In genomic region chr6:81765831-81766230, GRCm38 (mm10) we compare ENCODE assay signal across 20 mouse cellular contexts.
DNase-seq lines count a peak whose midpoint lies in the region; ATAC-seq and TF ChIP-seq lines count a peak whose summit lies in the region.
"Had no signal": no experiment of that assay in that cellular context is flagged by ENCODE, and none has a peak within 500 bp of the region (broad histone marks: within the 10 kb centered on the region; RNA-seq: fewer than 3 reads in every experiment).

No protein-coding gene starts in this region.

- WGBS in cerebellum, adult 2 months, result 15% methylated on average over 7 of the region's 7 CpGs
- WGBS in forebrain, postnatal 0 days, result 42% methylated on average over 7 of the region's 7 CpGs
- WGBS in forebrain, embryonic 15.5 days, result 64% methylated on average over 7 of the region's 7 CpGs
- 50% methylated on average over 7 of the region's 7 CpGs for WGBS in hindbrain, postnatal 0 days
- 92% methylated on average over 7 of the region's 7 CpGs for whole genome bisulfite sequencing in hindbrain, embryonic 12.5 days
- 73% methylated on average over 7 of the region's 7 CpGs for WGBS in midbrain, postnatal 0 days
- 87% methylated on average over 7 of the region's 7 CpGs for WGBS in midbrain, embryonic 14.5 days

- ATAC-seq in cerebellum, adult (ENCODE audit: insufficient number of reproducible peaks, low FRiP score, low TSS enrichment), result no peak
- 0 out of 2 replicates have a peak, but pooled peaks have one; percentile 6 for ATAC-seq in forebrain, postnatal 0 days
- no peak for ATAC-seq in forebrain, embryonic 15.5 days (replicated peaks)
- ATAC-seq in hindbrain, postnatal 0 days, result no peak
- ATAC-seq in hindbrain, embryonic 12.5 days (ENCODE audit: low FRiP score), result no peak
- ATAC-seq in midbrain, postnatal 0 days (ENCODE audit: low FRiP score), result no peak
- ATAC-seq in midbrain, embryonic 14.5 days (ENCODE audit: low FRiP score, low TSS enrichment), result no peak
- ATAC-seq: forebrain, embryonic 13.5 days had no signal

- H3K36me3 ChIP-seq in forebrain, postnatal 0 days (ENCODE audit: insufficient read depth), result no peaks in the 10 kb centered on the region
- no peaks in the 10 kb centered on the region for H3K36me3 ChIP-seq in forebrain, embryonic 15.5 days
- no peaks in the 10 kb centered on the region for H3K36me3 ChIP-seq in hindbrain, postnatal 0 days (ENCODE audit: insufficient read depth, low read length)
- H3K36me3 ChIP-seq in hindbrain, embryonic 12.5 days, result no peaks in the 10 kb centered on the region
- no peaks in the 10 kb centered on the region for H3K36me3 ChIP-seq in midbrain, postnatal 0 days (ENCODE audit: insufficient read depth, low read length)
- no peaks in the 10 kb centered on the region for H3K36me3 ChIP-seq in midbrain, embryonic 14.5 days (ENCODE audit: control insufficient read depth, insufficient read depth, low read length)
- H3K36me3 ChIP-seq: heart, embryonic 10.5 days; limb, embryonic 13.5 days; liver, embryonic 13.5 days; lung, embryonic 15.5 days had no signal

- no peak for TF ChIP-seq CTCF in cerebellum, adult 2 months (IDR thresholded peaks at IDR 0.05; ENCODE audit: borderline replicate concordance, insufficient read depth, low read depth, low read length)
- TF ChIP-seq CTCF in forebrain, postnatal 0 days (IDR thresholded peaks at IDR 0.05; ENCODE audit: low read depth), result no peak
- no peak for TF ChIP-seq CTCF in hindbrain, postnatal 0 days (IDR thresholded peaks at IDR 0.05; ENCODE audit: low read depth)
- TF ChIP-seq CTCF in midbrain, postnatal 0 days (IDR thresholded peaks at IDR 0.05), result no peak

- no peak for TF ChIP-seq POLR2A in cerebellum, adult 2 months (IDR thresholded peaks at IDR 0.05; ENCODE audit: borderline replicate concordance, insufficient read depth, low read length)

- no peak overlapping the region for H3K9ac ChIP-seq in forebrain, postnatal 0 days
- H3K9ac ChIP-seq in forebrain, embryonic 15.5 days (replicated peaks), result no peak overlapping the region
- H3K9ac ChIP-seq in hindbrain, postnatal 0 days (replicated peaks; ENCODE audit: low read length), result no peak overlapping the region
- no peak overlapping the region for H3K9ac ChIP-seq in hindbrain, embryonic 12.5 days
- H3K9ac ChIP-seq in midbrain, postnatal 0 days (replicated peaks; ENCODE audit: low read length, poor library complexity, severe bottlenecking), result no peak overlapping the region
- no peak overlapping the region for H3K9ac ChIP-seq in midbrain, embryonic 14.5 days (replicated peaks; ENCODE audit: low read length)
- H3K9ac ChIP-seq: forebrain, embryonic 13.5 days; limb, embryonic 13.5 days; liver, embryonic 13.5 days; lung, embryonic 15.5 days had no signal

- H3K4me3 ChIP-seq in cerebellum, adult 2 months (replicated peaks; ENCODE audit: insufficient read depth, low read depth, low read length), result no peak overlapping the region
- H3K4me3 ChIP-seq in forebrain, postnatal 0 days (ENCODE audit: low read depth, low read length), result no peak overlapping the region
- no peak overlapping the region for H3K4me3 ChIP-seq in forebrain, embryonic 15.5 days
- H3K4me3 ChIP-seq in hindbrain, postnatal 0 days (ENCODE audit: low read length), result no peak overlapping the region
- no peak overlapping the region for H3K4me3 ChIP-seq in hindbrain, embryonic 12.5 days
- H3K4me3 ChIP-seq in midbrain, postnatal 0 days (ENCODE audit: low read depth, low read length), result no peak overlapping the region
- H3K4me3 ChIP-seq in midbrain, embryonic 14.5 days (replicated peaks; ENCODE audit: low read depth, low read length), result no peak overlapping the region
- H3K4me3 ChIP-seq: forebrain, embryonic 13.5 days; heart, embryonic 10.5 days; limb, embryonic 13.5 days; liver, embryonic 13.5 days; lung, embryonic 15.5 days had no signal

- DNase-seq in cerebellum, adult 2 months, result peak; percentile 10 to 27
- DNase-seq in forebrain, postnatal 0 days, result peak; percentile 29
- DNase-seq in hindbrain, postnatal 0 days (ENCODE audit: low spot score), result peak; percentile 46
- DNase-seq in midbrain, postnatal 0 days (ENCODE audit: low spot score), result peak; percentile 32
- no peak for DNase-seq in midbrain, embryonic 14.5 days
- DNase-seq: adrenal gland, adult 8-10 months; cerebellum, adult 9-10 months; gastrocnemius, postnatal 25 days; kidney, adult 8-10 months; kidney, postnatal 14 days; liver, embryonic 13.5 days; right cerebral cortex, postnatal 25 days; thymus, postnatal 36 days had no signal

- no peaks in the 10 kb centered on the region for H3K27me3 ChIP-seq in cerebellum, adult 2 months (ENCODE audit: control insufficient read depth, insufficient read depth, low read length)
- no peaks in the 10 kb centered on the region for H3K27me3 ChIP-seq in forebrain, postnatal 0 days (ENCODE audit: insufficient read depth, low read length)
- H3K27me3 ChIP-seq in forebrain, embryonic 15.5 days, result no peaks in the 10 kb centered on the region
- H3K27me3 ChIP-seq in hindbrain, postnatal 0 days (ENCODE audit: insufficient read depth, low read length), result no peaks in the 10 kb centered on the region
- H3K27me3 ChIP-seq in hindbrain, embryonic 12.5 days, result no peaks in the 10 kb centered on the region
- no peaks in the 10 kb centered on the region for H3K27me3 ChIP-seq in midbrain, postnatal 0 days (ENCODE audit: insufficient read depth, low read length)
- no peaks in the 10 kb centered on the region for H3K27me3 ChIP-seq in midbrain, embryonic 14.5 days (ENCODE audit: control insufficient read depth, insufficient read depth, low read length)
- H3K27me3 ChIP-seq: forebrain, embryonic 13.5 days; limb, embryonic 13.5 days; liver, embryonic 13.5 days; lung, embryonic 15.5 days had no signal

- H3K9me3 ChIP-seq in forebrain, postnatal 0 days (ENCODE audit: low read length), result no peaks in the 10 kb centered on the region
- no peaks in the 10 kb centered on the region for H3K9me3 ChIP-seq in forebrain, embryonic 15.5 days
- no peaks in the 10 kb centered on the region for H3K9me3 ChIP-seq in hindbrain, postnatal 0 days (ENCODE audit: low read length)
- H3K9me3 ChIP-seq in hindbrain, embryonic 12.5 days (replicated peaks), result no peaks in the 10 kb centered on the region
- no peaks in the 10 kb centered on the region for H3K9me3 ChIP-seq in midbrain, postnatal 0 days (ENCODE audit: low read length)
- no peaks in the 10 kb centered on the region for H3K9me3 ChIP-seq in midbrain, embryonic 14.5 days (ENCODE audit: control insufficient read depth, low read length)
- H3K9me3 ChIP-seq: forebrain, embryonic 13.5 days; heart, embryonic 10.5 days; limb, embryonic 13.5 days; liver, embryonic 13.5 days; lung, embryonic 15.5 days had no signal

- no peaks in the 10 kb centered on the region for H3K4me1 ChIP-seq in cerebellum, adult 2 months (ENCODE audit: control insufficient read depth, insufficient read depth, low read length)
- H3K4me1 ChIP-seq in forebrain, postnatal 0 days (ENCODE audit: insufficient read depth), result no peaks in the 10 kb centered on the region
- peaks cover 8% of the 10 kb centered on the region for H3K4me1 ChIP-seq in forebrain, embryonic 15.5 days
- H3K4me1 ChIP-seq in hindbrain, postnatal 0 days (ENCODE audit: insufficient read depth, low read length), result no peaks in the 10 kb centered on the region
- peaks cover 2% of the 10 kb centered on the region; the same call in 1 of the 2 replicates for H3K4me1 ChIP-seq in hindbrain, embryonic 12.5 days
- H3K4me1 ChIP-seq in midbrain, postnatal 0 days (ENCODE audit: insufficient read depth, low read length), result no peaks in the 10 kb centered on the region
- H3K4me1 ChIP-seq in midbrain, embryonic 14.5 days (ENCODE audit: control insufficient read depth, insufficient read depth, low read length), result 0 out of 2 replicates have a peak, but pooled peaks cover under 1% of the 10 kb centered on the region
- H3K4me1 ChIP-seq: limb, embryonic 13.5 days; liver, embryonic 13.5 days had no signal

- no peak overlapping the region for H3K27ac ChIP-seq in cerebellum, adult 2 months (ENCODE audit: insufficient read depth, low read length)
- no peak overlapping the region for H3K27ac ChIP-seq in forebrain, postnatal 0 days (ENCODE audit: low read depth, low read length)
- H3K27ac ChIP-seq in forebrain, embryonic 15.5 days (replicated peaks), result no peak overlapping the region
- no peak overlapping the region for H3K27ac ChIP-seq in hindbrain, postnatal 0 days
- H3K27ac ChIP-seq in hindbrain, embryonic 12.5 days, result no peak overlapping the region
- no peak overlapping the region for H3K27ac ChIP-seq in midbrain, postnatal 0 days (ENCODE audit: low read depth, low read length)
- no peak overlapping the region for H3K27ac ChIP-seq in midbrain, embryonic 14.5 days (replicated peaks; ENCODE audit: low read depth, low read length)
- H3K27ac ChIP-seq: forebrain, embryonic 13.5 days; heart, embryonic 10.5 days; limb, embryonic 13.5 days; liver, embryonic 13.5 days; lung, embryonic 15.5 days had no signal

- no peak overlapping the region for H3K4me2 ChIP-seq in forebrain, postnatal 0 days (ENCODE audit: low read depth)
- H3K4me2 ChIP-seq in forebrain, embryonic 15.5 days (replicated peaks), result no peak overlapping the region
- H3K4me2 ChIP-seq in hindbrain, postnatal 0 days (ENCODE audit: low read depth, low read length), result no peak overlapping the region
- no peak overlapping the region for H3K4me2 ChIP-seq in hindbrain, embryonic 12.5 days (replicated peaks)
- H3K4me2 ChIP-seq in midbrain, postnatal 0 days (ENCODE audit: low read depth, low read length, poor library complexity, severe bottlenecking), result no peak overlapping the region
- H3K4me2 ChIP-seq in midbrain, embryonic 14.5 days (ENCODE audit: low read length), result no peak overlapping the region
- H3K4me2 ChIP-seq: forebrain, embryonic 13.5 days; limb, embryonic 13.5 days; liver, embryonic 13.5 days; lung, embryonic 15.5 days had no signal
